Mouse (Mus musculus) neural tube, embryonic 11.5 days (tissue): ENCODE measurements around the gene Ndufb3. TPM values are rescaled to one million over a fixed set of nuclear protein-coding genes. Genes with fewer than 3 reads are reported as not detected.

Experiments used
- ATAC-seq: fragments of 200-750 bp; cut with Nextera tagmentation; 2 replicates; pipeline ENCODE4 v1.8.0; 2017; ENCODE audit warnings: moderate number of reproducible peaks, mild to moderate bottlenecking, moderate TSS enrichment, moderate library complexity; ENCODE audit not compliant: insufficient read depth, low FRiP score, low TSS enrichment
- DNase-seq: peaks from one replicate; pipeline ENCODE4 v3.0.0-alpha.2; 2015; ENCODE audit warnings: low spot score
- H3K27ac ChIP-seq: fragments of 300-500 bp; sonication (generic); 2 replicates; pipeline ENCODE4 v1.5.1; 2014; ENCODE audit warnings: low read depth, mild to moderate bottlenecking, low read length
- H3K27me3 ChIP-seq: fragments of 300-500 bp; sonication (generic); 2 replicates; pipeline ENCODE4 v1.6.1; 2014; ENCODE audit warnings: mild to moderate bottlenecking, low read length, mixed read lengths; ENCODE audit not compliant: control insufficient read depth, insufficient read depth
- H3K36me3 ChIP-seq: fragments of 300-500 bp; sonication (generic); 2 replicates; pipeline ENCODE4 v1.6.1; 2014; ENCODE audit warnings: mild to moderate bottlenecking, low read length, moderate library complexity, mixed read lengths; ENCODE audit not compliant: control insufficient read depth, insufficient read depth
- H3K4me1 ChIP-seq: fragments of 300-500 bp; sonication (generic); 2 replicates; pipeline ENCODE4 v1.6.1; 2014; ENCODE audit warnings: low read length, mixed read lengths; ENCODE audit not compliant: control insufficient read depth, insufficient read depth
- H3K4me2 ChIP-seq: fragments of 300-500 bp; sonication (generic); 2 replicates; pipeline ENCODE4 v1.6.1; 2014; ENCODE audit warnings: low read depth, mild to moderate bottlenecking, moderate library complexity
- H3K4me3 ChIP-seq: fragments of 300-500 bp; sonication (generic); 2 replicates; pipeline ENCODE4 v1.5.1; 2014; ENCODE audit warnings: low read depth, low read length
- H3K9ac ChIP-seq: fragments of 300-500 bp; sonication (generic); 2 replicates; pipeline ENCODE4 v1.6.1; 2014; ENCODE audit warnings: mild to moderate bottlenecking, low read length
- H3K9me3 ChIP-seq: fragments of 300-500 bp; sonication (generic); 2 replicates; pipeline ENCODE4 v1.6.1; 2016; ENCODE audit warnings: low read length; ENCODE audit not compliant: control insufficient read depth
- WGBS: fragments of 180-500 bp; shearing (Covaris S2); extraction: QIAGEN DNeasy Blood & Tissue Kit; methylation state at CpG from one replicate; pipeline ENCODE4 v1.1.7; 2014; 5-methylcytosine and 5-hydroxymethylcytosine counted together
- polyA plus RNA-seq: library from polyadenylated mRNA; unstranded; fragments of >200 nt; fragmentation: Nextera tagmentation; extraction: Ambion mirVana; gene quantifications from 2 replicates; pipeline ENCODE4 v1.2.1, GENCODE M21; 2014

The Ndufb3 gene
- polyA plus RNA-seq, 1 experiment from 2014 or later = 142 TPM

GRCm38 (mm10) chr1:58613786-58614185 lies 27.6 kb downstream of the Ndufb3 start:
- H3K36me3 ChIP-seq = no peaks in the 10 kb centered on the region
- no peak overlapping the region for H3K4me2 ChIP-seq
- ATAC-seq (no peak), DNase-seq (no peak)
- no peaks in the 10 kb centered on the region for H3K27me3 ChIP-seq
- H3K9ac ChIP-seq = no peak overlapping the region
- no peaks in the 10 kb centered on the region for H3K9me3 ChIP-seq
- no peaks in the 10 kb centered on the region for H3K4me1 ChIP-seq
- WGBS = 84% methylated on average over 6 of the region's 6 CpGs
- H3K27ac ChIP-seq = no peak overlapping the region
- H3K4me3 ChIP-seq = no peak overlapping the region

GRCm38 (mm10) chr1:58614424-58614823 lies 28.2 kb downstream of the Ndufb3 start:
- 83% methylated on average over 3 of the region's 3 CpGs for WGBS
- no peak for DNase-seq
- Histone ChIP-seq H3K9ac (no peak overlapping the region), H3K4me1 (no peaks in the 10 kb centered on the region), H3K9me3 (no peaks in the 10 kb centered on the region), H3K4me2 (no peak overlapping the region), H3K4me3 (no peak overlapping the region), H3K36me3 (no peaks in the 10 kb centered on the region), H3K27ac (no peak overlapping the region), H3K27me3 (no peaks in the 10 kb centered on the region)
- ATAC-seq = no peak

GRCm38 (mm10) chr1:58615146-58615545 lies 29.0 kb downstream of the Ndufb3 start:
- ATAC-seq = no peak
- WGBS = 86% methylated on average over 4 of the region's 4 CpGs
- no peaks in the 10 kb centered on the region for H3K9me3 ChIP-seq

DNA sequence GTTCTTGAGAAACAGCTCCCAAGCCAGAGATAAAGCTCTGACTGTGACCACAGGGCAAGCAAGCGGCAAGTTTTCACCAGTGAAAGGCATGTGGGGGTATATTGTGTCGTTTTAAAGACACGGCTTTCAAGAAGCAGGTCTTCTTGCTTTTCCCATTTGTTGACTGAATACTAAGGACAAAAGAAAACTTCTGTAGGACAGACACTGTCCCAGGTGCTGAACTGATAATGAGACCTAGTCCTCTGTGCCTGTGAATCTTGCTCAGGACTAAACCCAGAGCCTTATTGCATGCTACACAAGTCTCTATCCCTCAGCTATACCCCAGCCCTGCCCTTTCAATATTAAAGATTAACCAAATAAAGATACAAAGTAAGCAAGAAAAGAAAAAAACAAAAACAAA lies 30.0 kb downstream of the Ndufb3 start:
- DNase-seq = no peak
- Histone ChIP-seq H3K4me3 (no peak overlapping the region), H3K27me3 (no peaks in the 10 kb centered on the region), H3K4me2 (no peak overlapping the region), H3K9me3 (no peaks in the 10 kb centered on the region), H3K36me3 (no peaks in the 10 kb centered on the region), H3K4me1 (no peaks in the 10 kb centered on the region), H3K27ac (no peak overlapping the region), H3K9ac (no peak overlapping the region)
- no peak for ATAC-seq
- WGBS = 78% methylated on average over 3 of the region's 3 CpGs

More at GRCm38 (mm10) chr1:58615146-58615545, 29.0 kb downstream of the Ndufb3 start:
- no peak for DNase-seq
- H3K27me3 ChIP-seq = no peaks in the 10 kb centered on the region
- H3K4me1 ChIP-seq = no peaks in the 10 kb centered on the region
- H3K9ac ChIP-seq = no peak overlapping the region
- no peaks in the 10 kb centered on the region for H3K36me3 ChIP-seq
- no peak overlapping the region for H3K27ac ChIP-seq
- no peak overlapping the region for H3K4me3 ChIP-seq
- H3K4me2 ChIP-seq = no peak overlapping the region

DNA sequence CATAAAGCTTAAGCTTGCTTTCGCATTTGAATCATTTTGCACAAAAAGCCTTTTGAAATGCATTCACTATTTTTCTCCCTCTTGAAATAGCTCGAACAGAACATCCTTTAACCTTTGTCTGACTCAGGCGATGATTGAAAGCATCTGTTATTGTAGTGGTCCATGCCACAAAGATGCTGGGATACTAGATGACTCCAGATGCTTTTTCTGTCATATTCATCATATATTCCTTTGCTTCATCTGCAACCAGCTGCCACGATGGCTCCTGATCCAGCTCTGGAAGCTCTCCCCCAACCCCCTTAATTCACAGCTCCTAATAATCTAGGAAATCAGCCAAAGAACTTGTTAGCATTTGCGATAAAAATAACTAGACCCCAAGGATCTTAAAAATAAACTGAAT lies 30.9 kb downstream of the Ndufb3 start:
- 68% methylated on average over 5 of the region's 5 CpGs for WGBS
- Histone ChIP-seq H3K4me2 (no peak overlapping the region), H3K27ac (no peak overlapping the region), H3K4me1 (no peaks in the 10 kb centered on the region), H3K9ac (no peak overlapping the region), H3K36me3 (no peaks in the 10 kb centered on the region), H3K9me3 (no peaks in the 10 kb centered on the region), H3K4me3 (no peak overlapping the region), H3K27me3 (no peaks in the 10 kb centered on the region)
- DNase-seq (no peak), ATAC-seq (no peak)

GRCm38 (mm10) chr1:58617978-58618668 lies 31.9 kb downstream of the Ndufb3 start:
- H3K27ac ChIP-seq = no peak overlapping the region
- no peak overlapping the region for H3K4me3 ChIP-seq
- no peak overlapping the region for H3K4me2 ChIP-seq
- no peaks in the 10 kb centered on the region for H3K27me3 ChIP-seq
- H3K9ac ChIP-seq = no peak overlapping the region
- no peaks in the 10 kb centered on the region for H3K9me3 ChIP-seq
- no peaks in the 10 kb centered on the region for H3K36me3 ChIP-seq
- DNase-seq (no peak), ATAC-seq (no peak)
- 71% methylated on average over 6 of the region's 6 CpGs for WGBS
- no peaks in the 10 kb centered on the region for H3K4me1 ChIP-seq

GRCm38 (mm10) chr1:58618766-58619165 lies 32.6 kb downstream of the Ndufb3 start:
- Histone ChIP-seq H3K27ac (no peak overlapping the region), H3K4me2 (no peak overlapping the region), H3K9me3 (no peaks in the 10 kb centered on the region), H3K27me3 (no peaks in the 10 kb centered on the region), H3K4me1 (no peaks in the 10 kb centered on the region), H3K4me3 (no peak overlapping the region), H3K36me3 (no peaks in the 10 kb centered on the region), H3K9ac (no peak overlapping the region)
- ATAC-seq = no peak
- no peak for DNase-seq
- WGBS = 89% methylated on average over 2 of the region's 2 CpGs

- Histone ChIP-seq H3K36me3 (no peaks in the 10 kb centered on the region), H3K27ac (no peak overlapping the region), H3K4me3 (no peak overlapping the region), H3K9me3 (no peaks in the 10 kb centered on the region), H3K9ac (no peak overlapping the region), H3K4me1 (no peaks in the 10 kb centered on the region), H3K4me2 (no peak overlapping the region), H3K27me3 (no peaks in the 10 kb centered on the region)
- DNase-seq = no peak
- ATAC-seq = no peak
- 90% methylated on average over 3 of the region's 3 CpGs for WGBS
Measured at GRCm38 (mm10) chr1:58621251-58621650, 35.1 kb downstream of the Ndufb3 start.

DNA sequence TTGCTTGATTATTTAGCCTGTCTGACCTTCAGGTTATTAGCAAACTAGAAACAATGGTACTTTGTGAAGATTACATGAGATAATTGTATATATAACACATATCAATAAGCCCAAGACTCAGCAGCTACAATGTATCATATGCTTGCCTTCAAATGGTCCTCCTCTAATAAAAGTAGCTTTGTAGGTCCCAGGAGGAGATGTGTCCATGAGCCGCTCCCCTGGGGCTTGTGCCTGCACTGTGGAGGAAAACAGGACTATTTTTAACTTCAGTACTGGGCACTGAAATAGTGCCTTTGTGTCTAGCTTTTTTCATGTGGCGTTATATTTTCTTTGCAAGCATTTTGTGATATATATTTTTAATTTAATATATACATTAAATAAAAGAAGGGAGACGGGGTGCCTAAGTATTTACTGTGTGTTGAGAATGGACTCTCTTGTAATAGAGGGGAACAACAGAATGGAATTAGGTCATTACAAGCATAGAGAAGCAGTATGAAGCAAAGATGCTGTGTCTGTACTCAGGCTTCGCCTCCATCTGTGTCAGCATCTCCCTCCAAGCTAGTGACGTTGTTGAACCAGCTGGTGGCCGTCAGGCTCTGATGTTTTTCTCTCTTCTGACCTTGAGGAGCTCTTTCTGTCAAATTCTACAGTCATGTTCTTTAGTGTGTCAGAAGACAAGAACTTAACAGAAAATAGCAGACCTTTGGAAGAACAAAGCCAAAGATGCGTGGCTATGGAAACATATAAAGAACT lies 36.0 kb downstream of the Ndufb3 start:
- no peaks in the 10 kb centered on the region for H3K36me3 ChIP-seq
- no peaks in the 10 kb centered on the region for H3K4me1 ChIP-seq
- 77% methylated on average over 7 of the region's 7 CpGs for WGBS
- no peaks in the 10 kb centered on the region for H3K27me3 ChIP-seq
- H3K27ac ChIP-seq = no peak overlapping the region
- H3K4me2 ChIP-seq = no peak overlapping the region
- no peak overlapping the region for H3K4me3 ChIP-seq
- no peaks in the 10 kb centered on the region for H3K9me3 ChIP-seq
- no peak for ATAC-seq
- no peak overlapping the region for H3K9ac ChIP-seq
- DNase-seq = no peak
